Mouse (Mus musculus) spleen, postnatal 10 days (tissue): ENCODE data around the gene Gli2.

Source experiments
- DNase-seq, 2 experiments: peaks; one replicate each; pipeline ENCODE4 v3.0.0; 2021 to 2022; ENCODE audit warnings: low spot score in 2 of 2

The Gli2 gene

DNA sequence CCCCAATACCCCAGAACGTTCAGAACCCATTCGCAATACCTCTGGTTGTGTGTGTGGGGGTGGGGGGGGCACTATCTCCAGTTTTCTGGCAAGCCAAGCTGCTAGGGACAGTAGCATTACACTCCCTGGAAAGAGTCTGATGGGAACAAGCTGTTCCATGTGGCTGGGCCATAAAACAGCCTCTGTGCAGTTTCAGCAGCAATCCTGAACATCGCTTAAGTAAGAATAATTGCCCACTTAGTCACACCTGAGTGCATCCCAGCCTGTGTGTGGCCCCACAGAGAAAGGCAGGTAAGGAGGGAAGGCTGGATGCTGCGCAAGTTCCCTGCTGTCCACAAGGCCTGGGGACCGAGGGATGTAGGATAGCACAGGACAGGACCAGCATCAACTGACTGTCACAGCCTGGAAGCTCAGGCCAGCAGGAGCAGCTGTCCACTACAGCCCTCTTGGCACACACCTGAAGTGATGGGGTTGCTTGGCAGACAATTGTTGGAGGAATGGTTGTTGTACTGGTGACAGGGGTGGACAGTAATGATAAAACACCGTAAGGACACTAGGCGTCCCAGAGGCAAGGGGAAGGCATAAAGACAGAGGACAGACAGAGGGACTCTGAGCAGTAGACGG is 58.8 kb downstream of the Gli2 start:
- DNase-seq = no peak

DNA sequence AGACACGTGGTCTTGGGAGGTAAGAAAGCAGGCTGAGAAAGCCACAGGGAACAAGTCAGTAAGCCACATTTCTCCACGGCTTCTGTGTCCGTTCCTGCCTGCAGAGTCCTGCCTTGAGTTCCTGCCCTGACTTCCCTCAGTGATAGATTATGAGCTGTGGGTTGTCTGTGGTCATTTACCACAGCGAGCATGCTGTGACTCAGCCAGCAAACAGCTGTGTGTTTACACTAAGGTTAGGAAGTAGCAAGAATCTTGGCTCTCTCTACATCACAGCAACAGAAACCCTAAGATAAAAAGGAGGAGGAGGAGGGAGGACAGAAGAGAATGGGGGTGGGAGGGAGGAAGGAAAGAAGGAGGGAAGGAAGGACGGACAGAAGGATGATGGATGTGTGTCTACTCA is 59.6 kb downstream of the Gli2 start:
- DNase-seq = no peak

DNA sequence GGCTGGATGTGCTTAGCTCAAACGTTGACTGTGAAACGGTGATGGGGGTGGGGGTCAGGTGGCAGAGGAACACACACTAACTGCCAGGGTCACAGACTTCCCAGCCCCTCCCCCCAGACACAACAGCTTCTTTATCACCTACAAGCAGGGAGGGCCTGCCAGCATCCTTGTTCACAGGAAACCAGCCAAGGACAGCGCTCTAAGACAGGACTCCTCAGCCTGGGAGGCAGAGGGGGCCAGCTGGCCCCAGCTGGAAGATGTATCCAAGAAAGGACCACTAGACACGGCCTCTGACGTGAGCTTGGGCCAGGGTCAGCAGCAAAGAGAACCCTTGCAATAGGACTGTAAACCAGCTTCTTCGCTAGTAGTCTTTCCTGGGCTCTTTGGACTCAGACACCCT is 65.1 kb downstream of the Gli2 start:
- DNase-seq = no peak

DNA sequence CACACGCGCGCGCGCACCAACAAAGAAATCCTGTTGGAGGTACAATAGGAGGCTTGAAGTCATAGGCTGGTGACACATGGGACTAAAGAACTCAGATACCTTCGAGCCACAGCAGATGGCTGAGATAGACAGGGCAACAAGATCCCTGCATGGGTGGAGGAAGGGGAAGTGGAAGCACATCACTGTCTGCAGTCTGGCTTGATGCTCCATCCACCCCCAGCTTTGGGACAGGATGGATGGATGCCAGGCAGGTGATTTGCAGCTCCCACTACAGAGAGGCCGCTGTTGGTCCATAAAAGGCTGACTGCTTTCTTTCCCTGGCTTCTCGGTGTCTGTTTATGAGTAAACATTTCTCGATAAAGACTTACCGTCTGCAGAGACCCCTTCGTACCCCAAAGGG is 65.9 kb downstream of the Gli2 start:
- DNase-seq = no peak

DNA sequence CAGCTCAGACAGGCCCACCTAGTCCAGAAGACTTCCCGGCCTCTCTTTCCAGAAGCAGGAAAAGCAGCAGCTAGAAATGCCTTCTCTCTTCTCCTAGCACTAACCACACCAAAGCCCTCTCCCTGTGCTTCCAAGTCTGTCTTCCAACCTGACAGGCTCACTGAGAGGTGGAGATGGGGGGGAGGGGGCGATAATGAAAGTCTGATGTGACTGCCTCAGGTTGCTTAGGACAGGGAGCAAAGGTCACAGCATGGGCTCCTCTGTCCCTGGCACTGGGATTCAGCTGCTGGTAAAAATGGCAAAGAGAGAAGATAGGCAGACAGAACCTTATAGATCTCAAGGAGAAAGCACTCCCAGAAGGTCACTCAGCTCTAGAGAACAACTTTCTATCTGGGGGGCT is 70.0 kb downstream of the Gli2 start:
- DNase-seq = no peak

DNA sequence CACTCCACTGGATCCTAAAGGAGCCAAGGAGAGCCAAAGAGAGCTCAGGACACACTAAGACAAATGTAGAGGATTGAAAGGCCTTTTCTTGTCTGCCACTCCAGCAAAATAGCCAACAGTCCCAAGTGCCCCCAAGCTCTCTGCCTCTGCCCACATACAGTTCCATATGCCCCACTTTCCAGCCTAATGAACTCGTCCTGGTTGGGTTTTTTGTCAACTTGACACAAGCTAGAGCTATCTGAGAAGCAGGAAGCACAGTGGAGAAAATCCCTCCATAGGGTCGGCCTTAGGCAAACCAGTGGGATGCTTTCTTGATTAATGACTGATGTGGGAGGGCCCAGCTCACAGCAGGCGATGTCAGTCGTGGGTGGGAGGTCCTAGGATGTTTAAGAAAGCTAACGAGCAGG is 70.6 kb downstream of the Gli2 start:
- DNase-seq = no peak

DNA sequence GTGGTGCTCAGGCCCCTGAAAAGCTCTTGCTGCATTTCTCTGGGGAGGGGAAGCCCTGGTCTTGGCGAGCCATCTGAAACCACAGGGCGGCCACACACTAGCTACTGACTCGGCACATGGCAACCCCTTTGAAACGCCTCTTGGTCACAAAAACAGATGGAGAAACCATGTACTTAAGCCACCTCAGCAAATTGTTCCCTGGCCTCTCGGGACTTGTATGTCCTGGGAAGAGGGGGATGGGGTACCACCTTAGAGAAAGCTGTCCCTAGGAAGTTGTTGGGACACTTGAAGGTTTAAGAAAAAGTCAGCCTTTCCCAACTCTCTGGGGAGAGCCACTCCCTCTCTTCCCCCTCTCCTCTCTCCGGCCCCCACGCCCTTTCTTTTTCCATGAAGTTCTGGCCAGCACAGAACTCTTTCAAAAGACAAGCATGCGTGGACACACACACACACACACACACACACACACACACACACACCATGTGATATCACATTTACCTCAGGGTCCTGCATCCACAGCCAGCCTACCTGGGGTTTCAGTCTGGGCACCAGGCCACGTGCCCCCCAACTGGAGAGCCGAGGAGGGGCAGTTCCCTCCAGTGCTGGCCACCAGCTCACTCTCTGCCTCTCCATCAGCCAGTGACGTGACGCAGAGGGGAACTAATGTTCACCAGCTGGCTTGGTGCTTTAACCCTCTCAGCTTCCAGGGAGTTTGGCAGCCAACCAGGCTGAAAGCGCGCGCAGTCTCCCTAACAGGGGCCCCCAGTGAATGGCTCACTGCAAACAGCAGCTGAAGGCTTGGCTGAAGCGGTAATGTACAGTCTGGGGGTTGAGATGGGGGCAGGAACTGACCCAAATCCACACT is 71.2 kb downstream of the Gli2 start:
- DNase-seq = peak in 1 of 2 experiments; percentile 18

DNA sequence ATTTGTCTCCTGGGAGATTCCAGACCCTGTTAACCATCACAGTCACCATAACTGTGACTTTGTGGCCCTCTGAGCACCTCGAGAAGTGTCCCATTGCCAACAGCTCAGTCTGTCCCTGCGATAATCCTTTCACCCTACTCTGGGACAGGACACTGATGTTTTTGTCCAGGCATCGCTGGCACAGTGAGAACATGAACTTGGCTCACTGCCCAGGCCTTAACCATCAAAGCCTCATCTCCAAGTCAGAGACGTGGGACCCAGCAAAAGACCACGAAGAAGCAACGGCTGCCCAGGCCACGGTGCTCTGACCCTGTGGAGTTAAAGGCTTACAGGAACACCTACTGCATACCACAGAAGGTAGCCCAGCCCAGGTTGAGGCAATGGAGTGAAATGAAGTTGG is 72.8 kb downstream of the Gli2 start:
- DNase-seq = no peak

DNA sequence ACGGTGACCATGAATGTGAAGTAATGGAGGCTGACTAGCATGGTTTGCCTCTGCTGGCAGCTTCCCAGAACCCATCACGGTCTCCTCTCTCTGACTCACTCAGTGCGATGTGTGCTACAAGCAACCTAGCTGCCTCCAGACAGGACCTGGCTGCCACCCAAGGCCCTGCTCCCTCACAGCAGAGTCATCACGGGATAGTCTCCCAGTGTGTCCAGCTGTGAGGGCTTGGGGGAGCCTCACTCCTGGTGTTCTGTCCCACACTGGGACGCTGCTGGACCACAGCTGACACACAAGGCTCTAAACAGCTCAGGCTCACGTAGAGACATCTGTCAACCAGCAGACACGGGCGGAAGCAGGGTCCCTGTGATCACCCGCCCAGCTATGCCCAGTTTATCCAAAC is 76.8 kb downstream of the Gli2 start:
- DNase-seq = no peak

DNA sequence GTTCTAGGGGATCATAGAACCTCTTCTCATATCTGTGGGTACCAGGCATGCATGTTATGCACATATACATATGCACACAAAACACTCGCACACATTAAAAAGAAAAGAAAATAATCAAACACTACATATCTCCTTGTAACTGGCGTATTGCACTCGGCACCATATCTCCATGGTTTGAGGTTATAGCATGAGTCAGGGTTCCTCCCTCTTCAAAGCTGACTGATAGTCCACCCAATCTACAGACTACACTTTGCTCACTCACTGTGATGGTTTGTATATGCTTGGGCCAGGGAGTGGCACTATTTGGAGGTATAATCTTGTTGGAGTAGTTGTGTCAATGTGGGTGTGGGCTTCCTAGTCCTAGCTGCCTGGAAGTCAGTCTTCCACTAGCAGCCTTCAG is 78.0 kb downstream of the Gli2 start:
- DNase-seq = no peak

DNA sequence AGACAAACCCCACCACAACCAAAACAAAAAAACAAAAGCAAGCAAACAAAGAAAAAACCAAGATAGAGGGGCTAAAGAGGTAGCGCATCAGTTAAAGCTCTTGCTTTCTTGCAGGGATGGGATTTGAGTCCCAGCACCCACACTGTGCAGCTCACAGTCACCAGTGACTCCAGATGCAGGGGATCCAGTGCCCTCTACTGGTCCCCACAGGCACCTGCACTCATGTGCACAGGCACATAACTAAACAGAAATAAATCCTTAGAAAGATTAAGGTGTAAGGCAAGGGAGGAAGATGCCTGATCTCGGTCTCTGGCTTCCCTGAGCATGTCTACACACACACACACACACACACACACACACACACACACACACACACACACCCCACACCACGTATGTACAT is 83.4 kb downstream of the Gli2 start:
- no peak for DNase-seq

DNA sequence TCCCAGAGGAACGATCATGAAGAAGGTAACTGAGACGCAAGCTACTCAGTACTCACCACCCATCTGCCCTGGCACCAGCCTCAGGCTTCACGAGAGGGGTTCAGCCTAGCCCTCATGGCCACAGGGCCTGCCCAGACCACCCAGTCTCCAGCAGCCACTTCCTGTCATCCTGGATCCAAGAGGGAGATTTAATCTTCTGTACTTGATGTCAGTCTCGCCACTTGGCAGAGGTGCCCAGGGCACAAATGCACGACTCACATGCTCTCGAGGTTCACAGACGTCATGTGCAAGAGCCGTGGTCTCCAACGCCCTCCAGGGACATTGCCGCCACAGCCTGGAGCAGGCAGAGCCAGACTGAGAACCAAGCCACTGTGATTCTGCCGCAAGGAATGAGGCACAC is 84.0 kb downstream of the Gli2 start:
- DNase-seq = no peak

DNA sequence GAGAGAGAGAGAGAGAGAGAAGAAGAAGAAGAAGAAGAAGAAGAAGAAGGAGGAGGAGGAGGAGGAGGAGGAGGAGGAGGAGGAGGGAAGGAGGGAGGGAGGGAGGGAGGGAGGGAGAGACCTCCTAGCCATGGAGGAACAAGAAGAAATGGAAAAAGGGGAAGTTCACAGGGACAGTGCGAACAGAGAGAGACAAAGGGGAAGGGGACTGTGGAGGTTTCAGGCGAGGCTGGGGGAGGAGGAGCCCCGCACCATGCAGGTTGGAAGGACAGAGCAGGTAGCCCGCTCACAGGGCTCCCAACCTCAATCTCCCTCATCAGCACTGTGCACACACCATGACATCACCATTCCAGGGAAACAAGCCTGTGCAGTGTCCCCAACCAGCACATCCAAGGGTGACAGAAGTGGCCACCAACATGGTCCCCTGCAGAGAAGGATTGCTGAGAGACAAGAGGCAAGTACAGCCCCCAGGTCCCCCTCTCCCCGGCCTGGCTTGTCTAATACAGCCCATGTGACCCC is 84.7 kb downstream of the Gli2 start:
- no peak for DNase-seq

DNA sequence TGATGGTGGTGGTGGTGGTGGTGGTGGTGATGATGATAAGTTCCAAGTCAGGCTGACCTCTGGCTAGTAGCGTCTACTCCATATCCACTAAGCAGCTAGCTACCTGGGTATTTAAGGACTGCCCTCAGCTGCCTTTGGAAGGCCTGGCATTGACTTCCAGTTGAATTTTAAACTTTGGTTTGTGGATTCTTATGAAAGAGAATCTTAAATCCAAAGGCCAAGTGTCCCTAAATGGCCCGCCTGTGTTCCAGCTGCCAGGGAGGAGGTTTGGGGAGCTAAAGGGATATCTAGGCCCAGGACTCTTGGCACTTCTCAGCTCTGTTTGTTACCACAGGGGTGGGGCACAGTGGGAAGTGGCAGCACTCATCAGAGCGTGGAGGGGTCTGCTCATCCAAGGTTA is 85.4 kb downstream of the Gli2 start:
- no peak for DNase-seq

DNA sequence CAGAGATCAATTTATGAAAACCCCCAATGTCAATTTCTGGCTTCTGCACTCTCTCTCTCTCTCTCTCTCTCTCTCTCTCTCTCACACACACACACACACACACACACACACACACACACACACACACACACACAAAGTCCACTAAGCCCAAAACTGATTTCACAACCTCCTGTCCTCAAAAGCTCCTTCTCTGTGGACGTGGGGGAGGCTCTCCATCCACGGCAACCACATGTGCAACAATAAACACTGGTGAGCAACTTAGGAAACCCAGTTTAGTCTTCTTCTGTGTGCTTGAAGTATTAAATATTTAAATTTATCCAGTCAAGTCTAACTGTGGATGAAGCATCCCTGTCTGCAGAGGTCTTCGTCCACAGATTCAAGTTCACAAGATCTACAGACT is 86.1 kb downstream of the Gli2 start:
- no peak for DNase-seq

DNA sequence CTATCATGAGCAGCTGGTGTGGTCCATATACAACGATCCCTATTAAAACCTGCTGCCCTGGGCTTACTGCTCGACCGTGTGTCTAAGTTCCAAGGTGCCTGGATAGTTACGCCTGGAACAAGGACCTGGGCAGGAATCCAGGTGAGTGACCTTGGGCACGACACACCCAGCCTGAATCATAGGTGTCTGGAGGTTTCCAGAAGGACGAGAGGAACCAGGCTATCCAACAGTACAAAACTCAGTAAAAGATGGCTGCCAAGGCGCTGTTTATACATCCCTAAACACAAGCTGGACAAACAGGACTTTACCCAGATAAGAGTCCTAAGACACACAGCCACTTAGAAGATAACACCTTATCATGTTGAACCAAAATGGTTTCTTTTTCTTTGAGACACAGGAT is 94.8 kb downstream of the Gli2 start:
- no peak for DNase-seq

DNA sequence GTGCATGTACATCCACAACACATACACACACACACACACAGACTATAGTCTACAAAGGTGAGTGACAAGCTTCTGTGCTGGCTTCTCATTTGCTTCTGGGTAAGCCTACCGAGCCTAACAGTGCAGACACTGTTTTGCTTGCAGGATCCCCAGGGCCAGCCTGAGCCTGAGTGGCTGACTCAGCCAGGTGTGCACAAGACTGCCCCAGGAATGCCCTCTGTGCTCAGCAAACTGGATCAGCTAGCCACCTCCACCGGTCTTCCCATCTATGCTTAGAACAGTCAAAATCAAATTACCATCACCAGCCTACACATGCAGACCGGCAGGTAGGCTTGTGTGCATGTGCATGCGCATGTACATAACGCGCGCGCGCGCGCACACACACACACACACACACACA is 97.6 kb downstream of the Gli2 start:
- DNase-seq = no peak

DNA sequence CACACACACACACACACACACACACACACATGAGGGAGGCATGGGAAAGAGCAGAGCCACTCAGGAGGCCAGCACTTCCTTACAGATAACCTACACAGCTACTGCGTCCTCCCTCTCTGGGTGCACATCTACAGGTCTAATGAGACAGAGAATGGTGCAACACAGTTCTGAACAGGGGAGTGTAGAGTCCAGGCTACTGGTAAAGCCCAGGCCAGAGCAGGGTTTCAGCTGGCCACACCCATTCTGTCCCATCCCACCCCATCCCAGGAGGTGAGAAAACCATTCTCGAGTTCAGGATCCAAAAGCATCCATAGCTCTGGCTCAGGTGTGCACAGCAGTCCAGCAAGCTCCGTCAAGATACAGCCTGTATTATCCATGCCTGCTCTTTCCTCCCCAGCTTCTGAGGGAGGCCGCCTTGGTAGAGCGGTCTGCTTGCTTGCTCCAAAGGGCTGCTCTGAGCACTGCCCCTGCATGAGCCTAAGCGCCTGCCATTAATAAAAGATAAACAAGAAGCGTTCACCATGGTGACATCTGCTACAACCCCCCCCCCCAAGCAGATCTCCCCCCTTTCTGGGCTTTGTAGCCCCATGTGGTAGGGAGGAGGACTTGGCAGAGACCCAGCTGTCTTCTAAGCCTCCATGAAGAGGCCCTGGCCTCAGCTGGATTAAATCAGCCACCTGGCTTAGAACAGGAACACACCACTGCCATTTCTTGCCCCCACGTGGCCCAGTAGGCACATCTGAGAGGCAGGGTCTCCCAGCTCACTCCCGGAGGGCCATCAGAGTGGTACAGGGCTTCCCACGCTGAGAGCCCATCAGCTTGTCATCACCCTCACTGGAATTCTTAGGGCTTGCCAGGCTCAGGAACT is 98.8 kb downstream of the Gli2 start:
- no peak for DNase-seq

DNA sequence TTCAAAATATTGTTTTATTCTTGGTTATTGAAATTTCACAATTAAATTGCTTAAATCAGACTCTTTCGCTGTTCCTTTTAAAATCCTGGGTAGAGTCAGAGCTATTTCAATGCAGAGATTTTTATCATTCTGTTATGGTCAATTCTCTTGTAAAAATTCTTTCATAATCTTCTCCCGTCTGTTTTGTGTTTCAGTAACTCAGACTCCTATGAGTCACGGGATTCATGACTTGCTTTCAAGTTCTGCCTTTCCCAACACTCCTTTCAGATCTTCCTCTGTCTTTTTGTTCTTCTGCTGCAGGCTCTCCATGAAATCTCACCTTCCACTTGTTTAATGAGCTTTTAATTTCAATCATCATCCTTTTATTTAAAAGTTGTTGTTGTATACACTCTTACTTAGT is 100.4 kb downstream of the Gli2 start:
- DNase-seq = no peak

DNA sequence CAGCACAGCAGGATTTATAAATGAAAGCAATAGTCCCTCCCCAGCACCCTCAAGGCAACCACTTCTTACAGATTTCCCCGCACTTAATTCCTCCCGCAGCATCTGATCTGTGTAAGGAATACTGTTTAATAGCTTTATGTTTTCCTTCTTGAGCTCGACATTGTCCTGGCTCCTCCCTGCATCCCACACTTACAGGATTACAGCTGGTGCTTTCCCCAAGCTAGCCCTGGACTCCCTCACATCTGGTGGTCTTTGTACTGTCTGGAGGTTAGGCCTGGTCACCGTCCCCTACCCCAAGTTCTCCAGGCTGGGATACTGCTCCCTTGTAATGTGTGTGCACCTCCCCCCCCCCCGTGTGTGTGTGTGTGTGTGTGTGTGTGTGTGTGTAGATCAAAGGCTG is 101.1 kb downstream of the Gli2 start:
- DNase-seq = no peak

DNA sequence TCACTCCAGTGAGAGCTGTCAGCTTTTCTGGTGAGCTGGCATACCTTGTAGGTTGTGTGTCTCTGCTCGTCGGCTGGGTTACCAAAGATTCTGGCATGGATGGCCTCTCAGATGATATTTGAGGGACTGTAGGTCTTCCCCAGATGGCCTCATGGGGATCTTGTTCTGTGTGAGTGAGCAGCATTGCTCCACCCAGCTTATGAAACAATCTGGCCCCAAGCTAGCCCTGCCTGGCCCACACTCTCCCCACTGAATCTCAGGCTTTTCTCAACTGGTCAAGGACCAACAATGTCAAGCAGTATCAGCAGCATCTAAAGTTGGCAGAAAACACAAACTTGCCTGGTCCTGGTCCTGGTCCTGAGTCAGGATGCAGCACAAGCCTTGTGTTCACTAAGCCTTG is 105.0 kb downstream of the Gli2 start:
- DNase-seq = no peak

DNA sequence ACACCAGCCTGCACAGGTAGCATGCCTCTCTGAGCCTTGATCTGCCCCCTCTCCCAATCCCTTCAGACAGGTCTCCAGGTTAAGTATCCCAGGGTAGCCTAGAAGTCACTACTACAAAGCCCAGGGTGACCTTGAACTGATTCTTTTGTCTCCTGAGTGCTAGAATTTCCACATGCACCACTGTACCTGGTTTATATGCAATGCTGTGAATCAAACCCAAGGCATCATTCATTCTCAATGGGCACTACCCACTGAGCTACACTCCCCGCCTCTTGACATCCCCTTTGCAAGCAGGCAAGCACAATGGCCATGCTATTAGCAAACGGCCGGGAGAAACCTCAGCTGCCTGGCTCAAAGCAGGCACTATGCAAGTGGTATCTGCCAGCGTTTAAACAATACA is 106.2 kb downstream of the Gli2 start:
- no peak for DNase-seq
